Mouse (Mus musculus) frontal cortex, adult (tissue): Measurements from ENCODE around the gene Paf1.
"Not testable (repeated sequence)": the region's sequence is repeated elsewhere in the genome, so short reads cannot be mapped to it uniquely, and the experiment has no call there.

Source experiments
- ATAC-seq: cut with Nextera tagmentation; 2 replicates; pipeline ENCODE4 v1.9.2; 2017; ENCODE audit warnings: mild to moderate bottlenecking, moderate library complexity, mixed read lengths; ENCODE audit not compliant: low TSS enrichment

Paf1 gene

DNA sequence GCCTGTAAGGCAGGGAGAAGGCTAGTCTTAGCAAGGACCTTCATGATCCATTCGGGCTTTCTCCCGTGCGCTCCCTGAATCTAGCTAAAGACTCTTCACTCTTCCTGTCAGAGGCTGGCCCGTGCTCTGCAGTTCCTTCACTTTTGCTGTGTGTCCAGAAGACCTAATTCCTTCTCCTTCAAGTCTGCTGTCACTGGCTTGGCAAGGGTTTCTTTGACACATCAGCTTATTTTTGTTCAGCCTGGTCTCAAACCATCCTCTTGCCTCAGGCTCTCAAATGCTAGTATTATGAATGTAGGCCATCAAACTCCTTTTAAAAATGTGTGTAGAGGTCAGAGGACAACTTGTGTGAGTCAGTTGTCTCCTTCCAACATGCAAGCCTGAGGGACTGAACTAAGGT is 9.1 kb upstream of the Paf1 start:
- ATAC-seq: no peak

DNA sequence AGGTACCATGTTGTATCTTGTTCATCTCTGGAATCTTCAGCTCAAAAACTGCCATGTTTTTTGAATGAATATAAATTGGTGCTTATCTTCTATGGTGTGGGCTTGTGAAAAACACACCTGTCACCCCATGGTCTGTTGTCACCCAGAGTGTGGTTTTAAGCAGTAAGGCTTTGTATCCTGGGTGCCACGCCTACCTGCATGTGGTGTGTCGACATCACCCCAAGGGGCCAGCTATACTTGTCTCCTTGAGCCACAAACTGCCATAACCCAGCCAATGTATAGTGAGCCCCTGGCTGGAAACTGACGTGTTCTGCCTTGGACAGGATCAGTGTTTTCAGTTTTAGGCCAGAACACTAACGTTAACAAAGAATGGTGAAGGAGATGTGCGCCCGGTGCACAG is 8.6 kb upstream of the Paf1 start:
- no peak for ATAC-seq

DNA sequence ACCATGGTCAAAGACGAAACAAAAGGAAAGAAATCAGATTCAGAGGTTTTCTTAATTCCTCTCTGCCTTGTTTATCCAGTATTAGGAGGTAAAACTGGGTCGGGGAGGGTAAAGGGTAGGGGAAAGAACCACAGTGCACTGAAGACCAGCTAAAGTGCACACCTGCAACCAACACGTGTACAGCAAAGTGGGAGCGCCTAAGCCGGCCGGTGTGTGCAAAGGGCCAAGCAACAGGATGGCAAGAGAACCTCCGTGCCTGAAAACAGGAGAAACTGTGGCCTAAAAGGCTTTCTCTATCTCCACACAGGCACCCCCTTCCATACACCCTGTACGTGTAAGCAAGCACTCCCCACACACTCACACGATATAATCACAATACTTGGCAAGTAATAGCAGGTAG is 7.6 kb upstream of the Paf1 start:
- no peak for ATAC-seq

DNA sequence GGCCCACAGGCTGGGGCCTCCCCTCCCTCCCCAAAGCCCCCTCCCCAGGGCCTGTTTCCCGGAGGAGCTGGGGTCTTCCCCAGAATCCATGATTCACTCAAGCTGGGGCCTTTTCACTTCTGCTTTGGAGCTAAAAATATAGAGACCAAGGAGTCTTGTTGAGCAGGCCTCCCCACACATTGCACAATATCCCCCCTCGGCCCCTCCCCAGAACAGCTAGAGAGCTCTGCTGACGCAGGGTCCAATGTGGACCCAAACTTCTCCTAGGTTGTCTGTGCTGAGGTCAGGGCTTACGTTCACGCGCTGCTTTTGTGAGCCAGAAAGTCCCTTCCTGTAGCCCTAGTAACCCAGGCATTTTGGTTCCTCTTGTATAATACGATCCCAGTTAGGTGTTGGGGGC is 6.7 kb upstream of the Paf1 start:
- ATAC-seq: no peak

DNA sequence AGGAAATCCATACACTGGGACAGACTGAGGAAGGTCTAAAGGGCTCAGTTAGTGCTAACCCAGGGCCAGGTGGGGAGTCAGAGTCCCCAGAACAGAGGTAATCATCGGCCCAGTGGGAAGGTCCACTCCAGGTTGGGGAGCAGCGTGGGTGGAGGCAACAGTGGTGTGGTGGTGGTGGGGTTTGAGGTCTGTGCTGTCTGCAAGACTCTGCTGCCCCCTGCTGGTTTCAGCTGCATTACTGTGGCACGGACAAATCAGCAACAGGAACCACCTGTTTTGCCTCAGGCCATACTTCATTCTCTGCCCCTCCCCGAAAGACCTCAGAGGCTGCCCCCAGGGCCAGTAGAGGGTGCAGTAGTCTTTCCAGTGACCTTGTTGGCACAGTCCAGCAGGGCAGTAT is 6.3 kb upstream of the Paf1 start:
- peak; percentile 21; the same call in 1 of the 2 replicates for ATAC-seq

DNA sequence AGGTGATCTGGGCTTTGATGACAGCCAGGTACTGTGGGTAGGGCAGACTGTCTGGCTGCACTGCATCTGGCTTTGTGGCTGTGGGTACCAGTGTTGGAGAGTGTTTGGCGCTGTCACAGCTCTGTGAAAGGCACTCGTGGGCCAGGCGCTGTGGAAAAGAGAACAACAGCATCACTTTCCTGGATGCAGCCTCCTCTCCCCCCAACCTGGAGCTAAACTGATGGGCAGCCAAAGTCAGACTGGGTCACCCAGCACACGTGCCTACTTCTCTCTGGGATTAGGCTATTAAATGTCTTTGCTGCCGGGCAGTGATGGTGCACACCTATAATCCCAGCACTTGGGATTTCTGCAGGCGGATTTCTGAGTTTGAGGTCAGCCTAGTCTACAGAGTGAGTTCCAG is 5.9 kb upstream of the Paf1 start:
- not testable (repeated sequence) for ATAC-seq

DNA sequence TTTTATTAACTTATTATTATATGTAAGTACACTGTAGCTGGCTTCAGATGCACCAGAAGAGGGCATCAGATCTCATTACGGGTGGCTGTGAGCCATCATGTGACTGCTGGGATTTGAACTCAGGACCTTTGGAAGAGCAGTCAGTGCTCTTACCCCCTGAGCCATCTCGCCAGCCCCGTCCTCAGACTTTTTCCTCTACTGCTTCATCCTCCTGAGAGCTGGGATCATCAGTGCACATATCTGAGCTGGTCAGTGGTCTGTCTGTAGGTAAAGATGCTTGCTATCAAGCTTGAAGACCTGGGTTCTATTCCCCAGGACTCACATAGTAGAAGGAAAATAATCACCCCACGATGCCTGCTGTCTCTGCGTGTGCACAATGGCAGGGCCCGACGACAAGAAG is 5.4 kb upstream of the Paf1 start:
- ATAC-seq: not testable (repeated sequence)

DNA sequence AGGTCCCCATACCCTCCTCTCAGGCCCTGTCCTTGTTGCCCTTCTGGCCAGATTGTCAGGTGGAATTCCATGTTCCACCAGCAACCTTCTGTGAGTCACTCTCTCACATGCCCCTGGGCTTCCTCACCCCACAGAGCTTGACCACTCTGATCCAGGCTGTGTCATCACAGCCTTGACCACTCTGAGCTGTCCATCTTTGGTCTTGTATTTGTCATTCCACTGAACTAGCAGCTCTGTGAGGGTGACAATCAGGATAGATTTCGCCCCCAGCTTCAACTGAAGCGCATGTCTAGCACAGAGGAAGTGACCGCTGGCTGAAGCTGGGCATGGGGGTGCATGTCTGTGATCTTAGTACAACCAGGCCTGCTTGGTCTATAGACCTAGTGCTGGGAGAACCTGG is 2.4 kb upstream of the Paf1 start:
- ATAC-seq: no peak

DNA sequence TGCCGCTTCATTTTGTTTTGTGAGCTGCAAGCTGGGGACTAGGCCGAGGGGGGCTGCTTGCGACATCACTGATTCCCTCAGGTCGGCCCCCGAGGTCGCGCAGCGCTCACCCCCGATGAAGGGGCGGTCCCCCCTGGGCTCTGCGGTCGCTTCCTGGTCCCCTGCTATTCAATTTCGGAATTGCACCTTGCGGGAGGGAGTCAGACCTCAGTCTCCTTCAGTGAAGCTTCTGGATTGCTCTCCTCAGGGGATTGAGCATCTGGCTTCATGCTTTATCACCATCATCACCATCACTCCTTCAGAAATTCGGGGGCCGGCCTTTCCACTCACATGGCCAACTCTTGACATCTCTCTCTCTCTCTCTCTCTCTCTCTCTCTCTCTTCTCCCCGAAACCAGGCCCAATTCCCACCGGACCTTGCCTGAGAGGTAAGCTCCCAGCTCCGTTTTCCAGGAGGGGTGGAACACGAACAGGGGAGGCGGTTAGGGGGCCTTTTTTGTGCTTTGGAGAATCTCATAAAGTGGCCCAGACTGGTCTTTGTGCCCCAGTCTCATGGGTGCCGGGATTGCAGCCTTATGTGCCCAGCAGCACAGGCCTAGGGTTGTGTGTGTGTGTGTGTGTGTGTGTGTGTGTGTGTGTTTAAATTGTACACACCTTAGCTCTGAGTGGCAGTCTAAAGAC is 661 bp downstream of the Paf1 start:
- no peak for ATAC-seq

DNA sequence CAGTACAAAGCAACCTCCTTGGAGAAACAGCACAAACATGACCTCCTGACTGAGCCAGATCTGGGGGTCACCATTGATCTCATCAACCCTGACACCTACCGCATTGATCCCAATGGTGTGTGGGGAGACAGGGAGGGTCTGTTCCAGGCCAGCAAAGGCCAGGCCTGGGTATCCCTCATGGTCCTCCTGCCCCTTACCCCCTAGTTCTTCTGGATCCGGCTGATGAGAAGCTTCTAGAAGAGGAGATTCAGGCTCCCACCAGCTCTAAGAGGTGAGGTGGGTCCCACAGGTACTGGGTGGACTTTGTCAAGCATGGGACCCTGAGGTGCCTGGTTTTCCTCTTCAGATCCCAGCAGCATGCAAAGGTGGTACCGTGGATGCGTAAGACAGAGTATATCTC is 2.7 kb downstream of the Paf1 start:
- ATAC-seq: no peak

DNA sequence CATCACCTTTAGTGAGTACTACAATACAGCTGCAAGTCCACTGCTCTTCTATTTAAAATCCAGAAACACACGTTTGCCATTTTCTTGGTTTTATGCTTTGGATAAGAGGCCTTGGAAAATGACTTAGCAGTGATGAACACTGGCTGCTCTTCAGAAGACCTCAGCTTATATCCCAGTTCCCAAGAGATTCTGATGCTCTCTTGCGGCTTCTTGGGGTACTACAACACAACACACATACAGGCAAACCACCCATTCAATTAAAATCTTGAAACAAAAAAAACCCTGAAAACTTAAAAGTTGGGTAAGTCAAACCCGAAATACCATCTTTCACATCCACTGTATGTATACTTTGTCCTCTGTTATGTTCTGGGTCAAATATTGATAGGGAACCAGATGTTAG is 5.2 kb downstream of the Paf1 start:
- no peak for ATAC-seq

DNA sequence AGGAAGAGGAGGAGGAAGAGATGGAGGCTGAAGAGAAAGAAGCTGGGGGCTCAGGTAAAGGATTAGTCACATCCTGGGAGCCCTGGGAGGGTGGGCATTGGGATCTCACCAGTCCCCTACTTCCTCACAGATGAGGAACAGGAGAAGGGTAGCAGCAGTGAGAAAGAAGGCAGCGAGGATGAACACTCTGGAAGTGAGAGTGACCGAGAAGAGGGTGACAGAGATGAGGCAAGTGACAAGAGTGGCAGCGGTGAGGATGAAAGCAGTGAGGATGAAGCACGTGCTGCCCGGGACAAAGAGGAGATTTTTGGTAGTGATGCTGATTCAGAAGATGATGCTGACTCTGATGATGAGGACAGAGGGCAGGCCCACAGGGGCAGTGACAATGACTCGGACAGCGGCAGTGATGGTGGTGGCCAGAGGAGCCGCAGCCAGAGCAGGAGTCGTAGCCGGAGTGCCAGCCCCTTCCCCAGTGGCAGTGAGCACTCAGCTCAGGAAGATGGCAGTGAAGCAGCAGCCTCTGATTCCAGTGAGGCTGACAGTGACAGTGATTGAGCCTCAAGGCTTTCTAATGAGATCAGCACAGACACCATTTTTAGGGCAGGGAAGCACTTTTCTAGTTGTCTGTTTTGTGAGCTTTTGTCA is 6.1 kb downstream of the Paf1 start:
- no peak for ATAC-seq

DNA sequence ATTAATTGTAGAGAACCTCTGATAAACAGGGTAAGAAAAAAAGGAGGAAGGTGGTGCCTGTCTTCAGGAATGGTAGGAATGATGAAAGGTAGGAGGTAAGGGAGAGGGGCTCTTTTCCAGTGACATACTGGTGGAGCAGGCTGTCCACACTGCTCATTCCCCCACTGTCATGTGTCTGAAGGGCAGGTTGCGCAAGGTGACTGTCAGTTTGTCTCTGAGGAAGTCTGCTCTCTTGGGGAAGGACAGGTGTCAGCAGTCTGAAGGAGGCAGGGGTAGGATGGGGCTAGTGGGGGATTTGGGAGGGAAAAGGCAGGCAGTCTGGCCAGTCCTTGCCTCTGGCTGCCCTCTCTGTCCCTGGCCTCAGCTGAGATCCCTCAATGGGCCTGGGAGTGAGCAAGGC is 8.3 kb downstream of the Paf1 start:
- no peak for ATAC-seq

DNA sequence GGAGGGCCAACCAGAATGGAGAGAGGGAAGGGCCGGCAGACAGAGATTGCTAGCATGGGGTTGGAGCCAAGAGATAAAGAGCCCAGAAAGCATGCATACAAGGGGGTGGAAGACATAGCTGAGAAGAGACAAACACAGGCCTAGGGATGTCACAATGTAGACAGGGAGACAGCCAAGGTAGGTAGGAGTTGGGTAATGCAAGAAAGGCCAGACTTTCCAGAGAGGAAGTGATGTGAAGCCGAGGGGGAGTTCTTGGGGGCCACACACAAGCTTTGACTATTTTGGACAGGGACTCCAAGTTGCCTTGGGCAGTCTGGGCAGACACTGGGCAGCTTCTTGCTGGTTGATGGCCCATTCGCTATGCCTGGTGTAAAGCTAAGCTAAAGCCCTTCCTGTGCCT is 9.2 kb downstream of the Paf1 start:
- ATAC-seq: no peak

DNA sequence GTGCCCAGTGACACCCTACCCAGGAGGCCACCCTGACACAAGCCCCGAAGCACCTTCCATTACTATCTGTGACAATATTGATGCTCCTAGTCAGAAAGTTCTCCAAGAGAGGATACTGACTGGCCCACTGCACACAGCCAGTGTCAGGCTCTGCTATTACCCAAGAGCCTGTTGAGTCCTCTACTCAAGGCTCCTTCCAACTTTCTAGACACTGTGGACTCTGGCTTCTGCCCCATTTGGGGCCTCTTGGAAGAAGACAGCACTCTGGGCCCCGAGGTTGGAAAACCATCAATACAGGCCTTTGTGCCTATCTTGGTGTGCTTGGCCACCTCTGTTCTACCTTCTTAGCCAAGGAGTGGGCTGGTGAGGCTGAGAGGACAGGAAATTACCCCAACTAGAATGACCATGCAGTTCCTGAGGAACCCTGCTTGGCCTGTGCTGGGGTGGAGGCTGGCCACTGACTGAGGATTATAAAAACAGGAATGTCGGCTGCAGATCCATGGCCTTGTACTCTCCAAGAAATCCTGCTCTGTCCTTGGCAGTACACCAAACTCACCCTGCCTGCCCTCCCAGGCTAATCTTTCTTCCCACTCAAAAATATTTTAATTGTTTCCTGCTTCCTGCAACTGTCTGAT is 18.2 kb downstream of the Paf1 start:
- no peak for ATAC-seq

DNA sequence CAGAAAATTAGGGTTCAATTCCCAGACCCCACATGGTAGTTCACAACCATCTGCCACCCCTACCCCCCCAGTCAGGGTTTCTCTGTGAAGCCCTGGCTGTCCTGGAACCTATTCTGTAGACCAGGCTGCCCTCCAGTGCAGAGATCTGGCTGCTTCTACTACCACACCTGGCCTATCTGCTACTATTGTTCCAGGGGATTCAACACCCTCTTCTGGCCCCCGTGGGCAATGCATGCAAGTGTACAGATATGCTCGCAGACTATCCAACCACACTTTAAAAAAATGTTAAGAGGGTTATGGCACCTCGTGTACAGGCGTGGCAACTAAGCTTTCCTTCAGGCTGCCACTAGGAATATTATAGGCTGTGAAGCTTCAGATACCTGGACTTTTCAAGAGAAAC is 20.1 kb downstream of the Paf1 start:
- ATAC-seq: no peak

DNA sequence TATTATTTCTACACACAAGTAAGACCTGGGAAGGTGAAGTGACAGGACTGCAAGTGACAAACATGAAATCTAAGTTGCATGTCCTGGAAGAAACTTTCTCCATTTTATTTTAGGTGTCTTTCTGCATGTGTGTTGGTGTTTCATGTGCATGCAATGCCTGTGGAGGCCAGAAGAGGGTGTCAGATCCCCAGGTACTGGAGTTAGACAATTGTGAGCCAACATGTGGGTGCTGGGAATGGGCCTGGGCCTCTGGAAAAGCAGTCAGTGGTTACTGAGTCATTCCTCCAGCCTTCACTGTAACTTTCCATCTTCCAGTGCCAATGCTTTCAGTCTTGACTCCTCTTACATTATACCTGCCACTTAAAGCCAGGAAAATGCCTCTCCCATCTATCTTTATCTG is 24.6 kb downstream of the Paf1 start:
- no peak for ATAC-seq

DNA sequence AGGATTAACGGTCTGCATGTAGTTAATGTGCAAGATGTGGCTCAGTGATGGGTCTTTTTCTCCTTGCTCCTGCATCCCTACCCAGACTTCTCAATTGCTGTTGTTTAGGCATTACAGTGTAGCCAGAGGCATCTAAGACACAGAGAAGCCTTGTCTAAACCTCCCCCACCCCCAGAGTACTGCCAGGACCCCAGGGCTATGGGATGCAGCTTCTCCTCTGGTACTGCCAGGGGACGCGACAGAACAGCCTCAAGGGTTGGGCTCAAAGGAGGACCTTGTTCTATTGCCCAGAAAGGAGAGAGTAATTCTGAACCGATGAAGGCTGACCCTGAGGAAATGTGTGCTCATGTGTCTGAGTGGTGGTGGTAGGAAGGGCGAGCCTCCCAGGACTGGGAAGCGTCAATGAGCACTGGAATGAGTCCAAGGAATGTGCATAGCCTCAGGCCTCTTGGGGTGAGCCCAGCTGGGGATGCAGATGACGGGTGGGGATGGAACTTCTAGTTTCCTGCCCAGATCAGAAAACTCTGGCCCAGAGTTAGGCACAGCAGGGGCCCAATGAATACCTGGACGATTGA is 25.4 kb downstream of the Paf1 start:
- peak; percentile 41; the same call in 1 of the 2 replicates for ATAC-seq

DNA sequence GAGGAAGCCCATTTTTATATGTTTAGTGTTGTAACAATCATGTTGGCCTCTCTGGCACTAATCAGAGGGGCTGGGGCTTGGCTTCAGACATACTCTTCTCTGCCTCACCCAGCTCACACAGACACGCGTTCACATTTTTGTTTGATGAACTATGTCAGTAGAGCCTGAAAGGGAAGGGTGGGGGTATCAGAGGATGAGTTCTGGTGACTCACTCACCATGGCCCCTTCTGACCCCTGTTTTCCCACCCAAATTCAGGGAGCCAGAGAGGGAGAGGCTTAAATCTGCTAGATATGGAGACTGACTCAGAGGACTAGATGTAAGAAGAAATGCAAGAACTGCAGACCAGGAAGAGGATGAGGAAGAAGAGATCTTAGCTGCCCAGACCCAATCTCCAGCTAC is 26.7 kb downstream of the Paf1 start:
- no peak for ATAC-seq

DNA sequence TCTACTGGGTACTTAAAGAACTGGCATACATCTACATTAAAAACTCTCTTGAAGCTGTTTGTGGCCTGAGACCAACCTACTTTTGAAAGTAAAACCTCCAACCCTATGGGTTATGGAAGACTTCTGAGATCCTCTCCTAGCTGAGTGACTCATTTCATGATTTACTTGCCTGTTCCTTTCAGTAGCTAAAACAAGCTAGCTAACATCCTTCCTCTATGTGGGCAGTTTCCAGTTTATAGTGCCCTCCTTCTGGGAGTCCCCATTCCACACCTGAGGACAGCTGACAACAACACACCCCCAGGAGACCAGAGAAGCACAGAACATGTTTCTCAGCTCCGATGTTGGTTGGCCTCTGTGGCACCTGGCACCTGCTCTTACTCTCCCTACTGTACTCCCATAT is 30.3 kb downstream of the Paf1 start:
- ATAC-seq: no peak

DNA sequence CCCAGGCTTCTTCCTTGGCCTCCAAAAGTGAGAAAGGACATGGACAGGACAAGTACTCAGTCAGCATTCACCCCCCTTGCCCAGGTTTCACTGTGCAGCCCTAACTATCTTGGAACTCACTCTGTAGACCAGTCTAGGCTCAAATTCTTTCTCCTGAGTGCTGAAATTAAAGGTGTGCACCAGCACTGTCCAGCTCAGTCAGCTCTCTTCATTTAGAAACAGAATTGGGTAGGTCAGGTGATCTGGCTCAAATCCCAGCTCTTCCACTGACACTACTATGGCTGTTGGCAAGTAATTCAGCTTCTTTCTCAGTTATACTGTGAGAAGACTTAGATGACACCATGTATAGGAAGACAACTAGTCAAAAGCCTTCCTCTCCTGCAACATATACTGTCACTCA is 35.0 kb downstream of the Paf1 start:
- ATAC-seq: no peak

DNA sequence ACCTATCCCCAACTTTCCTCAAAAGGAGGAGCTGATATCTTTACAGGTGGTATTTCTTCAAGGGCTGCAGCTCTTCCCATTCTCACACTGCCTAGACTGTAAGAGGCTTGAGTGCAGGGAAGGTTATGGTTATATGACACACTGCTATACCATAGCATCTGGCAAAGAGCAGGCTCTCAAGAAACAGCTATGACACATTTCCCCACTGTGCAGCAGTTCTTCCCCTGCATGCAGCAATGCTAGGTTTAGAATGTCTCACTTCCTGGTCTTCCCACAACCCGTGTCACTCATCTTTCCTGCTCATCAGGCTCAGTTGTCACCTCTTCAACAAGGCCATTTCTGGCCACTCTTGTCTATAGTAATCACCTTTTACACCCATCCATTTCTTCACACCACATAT is 37.8 kb downstream of the Paf1 start:
- no peak for ATAC-seq

DNA sequence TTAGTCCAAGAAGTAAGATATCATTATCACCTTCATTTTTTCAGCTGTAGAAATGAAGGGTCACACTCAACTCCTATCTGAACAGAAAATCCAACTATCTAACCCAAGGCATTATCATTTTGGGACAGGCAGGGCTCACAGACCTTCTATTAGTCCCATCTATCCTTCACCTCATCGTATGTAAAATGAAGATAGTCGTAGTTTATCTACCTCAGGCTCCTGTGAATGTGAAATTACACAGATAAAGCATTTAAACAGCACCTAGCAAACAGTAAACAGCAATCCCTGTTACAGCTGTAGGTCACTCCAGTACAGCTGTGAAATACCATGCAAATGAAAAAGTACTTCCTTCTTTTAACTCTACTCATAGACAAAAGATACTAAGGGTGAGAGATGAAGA is 39.5 kb downstream of the Paf1 start:
- no peak for ATAC-seq
